Mouse (Mus musculus): ENCODE data around the gene Olfr26.
"Not testable (repeated sequence)": the region's sequence is repeated elsewhere in the genome, so short reads cannot be mapped to it uniquely, and the experiment has no call there.

- not testable (repeated sequence) for TF ChIP-seq POLR2A (IDR thresholded peaks at IDR 0.05; ENCODE audit: insufficient read depth, low read length); CTCF (IDR thresholded peaks at IDR 0.05; ENCODE audit: low read depth, low read length)
These were observed 20.0 kb downstream of the Olfr26 start for GRCm38 (mm10) chr9:38874880-38875279.
